Mouse (Mus musculus) gastrocnemius, adult 2 months (tissue): ENCODE results near the gene Gab1. TPM values are rescaled to one million over a fixed set of nuclear protein-coding genes. Genes with fewer than 3 reads are reported as not detected.
A peak's percentile ranks its signal among the peaks of the same experiment; 100 is the strongest.

ENCODE experiments used
- DNase-seq: peaks from one replicate; pipeline ENCODE4 v3.0.0; 2022
- H3K27ac ChIP-seq: fragments of 200-600 bp; 2 replicates; pipeline ENCODE4 v1.8.1; 2022; ENCODE audit warnings: mild to moderate bottlenecking
- H3K4me3 ChIP-seq: fragments of 200-600 bp; 2 replicates; pipeline ENCODE4 v1.8.1; 2022; ENCODE audit warnings: mild to moderate bottlenecking, moderate library complexity
- CTCF ChIP-seq: fragments of 200-600 bp; IDR thresholded peaks from 2 replicates; pipeline ENCODE4 v1.8.1; 2022; ENCODE audit warnings: antibody characterized with exemption, mild to moderate bottlenecking, moderate library complexity
- intact Hi-C: fragments of 180-260 bp; cut with DNase I; formaldehyde crosslinking; loops from one replicate; pipeline ENCODE4 v1.15.1; 2025
- total RNA-seq, 2 experiments: library from RNA; stranded (reverse); gene quantifications; 2 replicates each; pipeline ENCODE4 v1.2.3; 2021

The Gab1 gene
- total RNA-seq, 2 experiments from 2014 or later, result 11.7 to 14.3 TPM

DNA sequence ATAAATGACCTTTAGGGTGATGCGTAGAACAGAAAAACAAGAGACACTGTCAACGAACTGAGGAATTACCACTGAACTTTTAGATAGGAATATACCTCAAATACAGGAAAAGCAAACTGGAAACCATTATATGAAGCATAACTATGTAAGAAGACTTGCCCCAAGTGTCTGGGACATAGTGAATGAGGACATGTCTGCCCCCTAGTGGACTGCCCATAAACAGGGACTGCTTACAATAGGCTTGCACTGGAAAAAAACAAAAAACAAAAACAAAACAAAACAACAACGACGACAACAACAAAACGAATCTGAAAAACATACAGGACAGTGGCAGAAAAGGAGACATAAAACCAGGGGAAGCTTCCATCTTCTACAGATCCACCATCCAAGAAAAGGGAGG lies 66.9 kb downstream of the Gab1 start:
- Histone ChIP-seq H3K4me3 (peak overlapping the region; percentile 55), H3K27ac (peak overlapping the region; percentile 91)
- peak; percentile 62 for DNase-seq
- intact Hi-C loops, result loop anchor here (5.0 kb wide), 3 partner anchors 34 to 64 kb away; no protein-coding TSS in a partner anchor
- TF ChIP-seq CTCF, result peak; percentile 75

DNA sequence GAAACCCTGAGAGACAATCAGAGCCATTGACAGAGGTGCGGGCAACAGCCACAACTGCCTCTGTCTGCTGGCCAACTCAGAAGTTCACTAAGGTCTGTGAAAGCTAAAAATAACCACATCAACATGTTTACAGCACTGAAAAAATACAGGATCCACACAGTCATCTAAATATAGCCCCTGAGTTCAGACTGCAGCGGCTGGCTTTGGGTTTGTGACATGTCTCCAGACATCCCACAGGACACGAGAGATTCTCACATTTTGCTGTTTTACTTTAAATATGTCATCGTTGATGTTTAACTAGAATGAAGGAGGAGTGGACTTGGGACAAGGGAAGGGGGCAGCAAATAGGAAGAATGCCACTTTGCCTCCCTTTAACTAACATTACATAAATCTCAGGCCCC lies 68.7 kb downstream of the Gab1 start:
- DNase-seq, result peak; percentile 70
- Histone ChIP-seq H3K4me3 (peak overlapping the region; percentile 54), H3K27ac (peak overlapping the region; percentile 91)
- no peak for TF ChIP-seq CTCF
- intact Hi-C loops, result loop anchor here (5.0 kb wide), 3 partner anchors 36 to 66 kb away; no protein-coding TSS in a partner anchor

DNA sequence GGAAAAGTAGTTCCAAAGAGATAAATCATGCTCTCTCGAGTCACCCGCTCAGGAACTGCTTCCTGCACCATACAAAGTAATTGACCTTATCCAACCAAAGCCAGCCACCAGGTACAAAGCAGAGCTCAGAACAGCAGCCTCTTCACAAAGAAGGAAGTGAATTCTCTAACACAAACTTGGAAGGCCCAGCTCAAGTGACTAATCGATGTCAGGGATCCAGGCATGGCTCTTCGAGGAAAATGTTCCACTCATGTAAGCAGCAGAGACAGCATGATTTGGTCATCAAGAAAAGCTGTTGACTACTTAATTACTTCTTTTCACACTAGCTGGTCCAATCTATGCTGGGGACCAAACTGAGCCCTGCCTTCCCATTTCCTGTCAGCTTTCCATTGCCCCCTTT lies 69.4 kb downstream of the Gab1 start:
- Histone ChIP-seq H3K4me3 (no peak overlapping the region; the same call in 1 of the 2 replicates), H3K27ac (peak overlapping the region; percentile 91)
- no peak for DNase-seq
- no peak for TF ChIP-seq CTCF
- intact Hi-C loops, result loop anchor here (5.0 kb wide), 3 partner anchors 36 to 66 kb away; no protein-coding TSS in a partner anchor

DNA sequence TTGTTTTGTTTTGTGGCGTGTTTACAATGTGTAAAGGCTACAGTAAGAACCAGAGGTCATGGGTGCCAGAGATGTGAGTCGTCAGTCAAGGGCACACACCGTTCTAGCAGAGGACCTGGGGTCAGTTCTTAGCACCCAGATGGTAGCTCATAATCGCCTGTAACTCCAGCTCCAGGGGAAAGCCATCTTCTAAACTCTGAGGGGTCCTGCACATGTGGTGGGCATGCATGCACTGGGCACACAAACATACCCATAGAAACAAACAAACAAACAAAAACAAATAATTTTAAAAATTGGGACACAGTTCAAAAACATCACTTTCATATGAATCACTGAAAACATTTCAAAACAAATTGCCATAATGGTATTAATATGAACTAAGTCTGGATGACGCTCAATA lies 69.9 kb downstream of the Gab1 start:
- intact Hi-C loops, result loop anchor here (5.0 kb wide), 3 partner anchors 37 to 67 kb away; no protein-coding TSS in a partner anchor
- peak overlapping the region; percentile 91 for H3K27ac ChIP-seq
- no peak for DNase-seq
- TF ChIP-seq CTCF, result no peak
- H3K4me3 ChIP-seq, result no peak overlapping the region

DNA sequence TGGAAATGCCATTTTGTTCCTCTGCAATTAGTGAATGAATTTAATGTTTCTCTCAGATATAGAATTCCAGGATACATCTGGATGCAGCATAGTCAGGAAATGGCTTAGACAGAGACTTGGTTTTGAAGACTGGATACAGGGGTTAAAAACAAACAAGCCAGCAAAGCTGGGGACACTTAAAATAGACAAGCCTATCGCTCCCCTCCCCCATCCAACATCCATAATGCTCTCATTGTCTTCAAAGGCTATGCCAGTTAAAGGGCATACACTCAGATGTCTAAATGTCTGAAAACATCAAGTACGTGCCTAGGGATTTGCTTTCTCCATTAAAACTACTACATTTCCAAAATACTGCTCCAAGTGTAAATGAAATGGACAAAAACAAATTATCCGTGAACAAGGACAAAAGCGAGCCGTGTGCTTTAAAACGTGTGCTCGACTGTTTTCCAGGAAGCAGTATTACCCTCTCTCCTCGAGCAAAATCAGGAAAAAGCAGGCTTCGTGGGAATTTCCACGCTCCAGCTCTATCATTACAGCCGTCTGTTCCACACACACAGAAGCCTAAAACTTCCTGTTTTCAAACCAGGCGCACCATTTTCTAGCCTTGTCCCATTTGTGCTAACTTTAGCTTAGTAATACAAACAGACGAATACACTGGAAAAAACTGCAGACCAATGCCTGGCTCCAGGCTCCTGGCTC lies 72.4 kb downstream of the Gab1 start:
- peak overlapping the region; percentile 83 for H3K27ac ChIP-seq
- DNase-seq, result no peak
- peak overlapping the region; percentile 20 for H3K4me3 ChIP-seq
- intact Hi-C loops, result no loop called here
- no peak for TF ChIP-seq CTCF

DNA sequence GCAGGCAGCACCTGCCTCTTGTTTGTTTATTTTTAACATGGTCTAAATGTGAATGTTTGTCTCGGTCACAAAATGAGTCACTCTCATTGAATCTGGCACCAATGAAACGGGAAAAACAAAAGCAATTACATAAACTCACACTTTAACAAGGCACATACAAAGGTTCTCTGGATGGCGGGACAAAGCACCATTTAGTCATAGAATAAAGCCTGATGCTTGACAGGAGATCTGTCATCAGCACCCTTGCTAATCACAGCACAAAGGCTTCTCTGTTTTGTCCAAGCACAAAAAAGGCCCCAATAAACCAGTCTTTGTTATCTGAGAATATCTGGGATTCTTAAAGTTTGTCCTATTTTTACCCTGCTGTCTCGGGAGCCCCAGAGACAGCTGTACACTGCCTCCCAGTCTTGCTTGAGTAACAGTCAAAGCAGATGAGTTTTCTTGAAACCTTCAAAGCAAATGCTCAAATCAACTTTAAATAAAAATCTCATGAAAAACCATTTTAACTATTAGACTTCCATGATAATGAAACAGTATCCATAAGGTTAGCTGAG lies 76.2 kb downstream of the Gab1 start:
- no peak for DNase-seq
- intact Hi-C loops, result no loop called here
- Histone ChIP-seq H3K27ac (peak overlapping the region; percentile 83), H3K4me3 (peak overlapping the region; percentile 15; the same call in 1 of the 2 replicates)
- no peak for TF ChIP-seq CTCF

DNA sequence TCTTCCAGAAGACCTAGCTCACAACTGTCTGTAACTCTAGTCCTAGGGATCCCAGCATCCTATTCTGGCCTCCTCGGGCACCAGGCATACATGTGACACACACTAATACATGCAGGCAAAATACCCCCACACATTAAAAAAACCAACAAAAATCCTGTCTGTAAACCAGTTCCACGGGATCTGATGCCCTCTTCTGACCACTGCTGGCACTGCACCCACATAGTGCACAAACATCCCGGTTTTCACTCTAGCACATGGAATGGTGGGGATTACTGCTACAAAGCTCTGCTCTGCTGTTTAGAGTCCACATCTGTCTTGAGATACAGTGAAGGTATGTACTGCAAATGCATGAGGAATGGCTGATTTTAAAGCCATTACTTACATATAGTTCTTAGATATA lies 81.5 kb downstream of the Gab1 start:
- peak overlapping the region; percentile 82 for H3K27ac ChIP-seq
- intact Hi-C loops, result no loop called here
- peak; percentile 54 for TF ChIP-seq CTCF

DNA sequence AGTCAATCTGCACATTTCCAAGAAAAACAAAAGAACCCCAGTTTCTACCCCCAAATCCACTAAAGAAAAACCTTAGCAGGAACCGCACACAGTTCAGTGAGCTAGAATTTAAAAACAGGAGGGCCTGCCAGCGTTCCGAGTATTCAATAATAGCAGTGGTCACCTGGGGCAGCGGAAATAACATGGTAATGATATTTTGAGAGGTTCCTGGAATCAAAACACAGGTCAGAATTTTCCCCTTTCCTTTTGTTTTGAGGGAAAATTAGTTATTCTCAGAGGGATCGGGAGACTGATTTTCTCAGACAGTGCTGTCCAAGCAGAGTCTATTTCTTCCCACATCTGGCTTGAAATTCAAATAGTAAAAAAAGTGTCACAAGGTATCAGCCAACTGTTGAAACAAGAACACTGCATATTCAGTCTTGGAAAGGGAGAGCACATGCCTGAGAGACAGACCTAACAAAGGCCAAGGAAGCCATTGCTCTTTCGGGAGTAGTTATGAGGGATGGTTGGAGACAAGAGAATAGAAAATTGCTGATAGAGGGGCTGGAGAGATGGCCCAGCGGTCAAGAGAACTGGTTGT lies 82.0 kb downstream of the Gab1 start:
- H3K4me3 ChIP-seq, result peak overlapping the region; percentile 40
- DNase-seq, result no peak
- TF ChIP-seq CTCF, result no peak
- H3K27ac ChIP-seq, result peak overlapping the region; percentile 82
- intact Hi-C loops, result no loop called here

More for the DNA sequence above, 81.5 kb downstream of the Gab1 start:
- H3K4me3 ChIP-seq, result no peak overlapping the region; the same call in 1 of the 2 replicates
- DNase-seq, result no peak

DNA sequence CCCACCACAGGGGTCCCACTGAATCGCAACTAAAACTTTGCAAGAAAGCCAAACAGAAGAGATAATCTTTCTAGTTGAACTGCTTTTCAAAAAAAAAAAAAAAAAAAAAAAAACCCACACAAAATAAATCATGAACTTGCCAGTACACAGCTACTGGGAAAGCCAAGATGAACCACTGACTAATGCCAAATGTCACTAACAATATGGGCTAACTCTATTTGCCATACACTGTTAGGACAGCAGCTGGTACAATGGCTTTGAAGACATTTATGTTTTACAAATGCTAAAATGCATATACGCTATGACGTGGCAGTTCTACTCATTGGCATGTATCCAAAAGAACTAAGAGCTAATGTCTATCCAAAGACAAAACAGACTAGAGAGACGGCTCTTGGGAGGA lies 84.2 kb downstream of the Gab1 start:
- no peak for TF ChIP-seq CTCF
- Histone ChIP-seq H3K4me3 (no peak overlapping the region), H3K27ac (no peak overlapping the region; the same call in 1 of the 2 replicates)
- intact Hi-C loops, result no loop called here
- DNase-seq, result no peak

DNA sequence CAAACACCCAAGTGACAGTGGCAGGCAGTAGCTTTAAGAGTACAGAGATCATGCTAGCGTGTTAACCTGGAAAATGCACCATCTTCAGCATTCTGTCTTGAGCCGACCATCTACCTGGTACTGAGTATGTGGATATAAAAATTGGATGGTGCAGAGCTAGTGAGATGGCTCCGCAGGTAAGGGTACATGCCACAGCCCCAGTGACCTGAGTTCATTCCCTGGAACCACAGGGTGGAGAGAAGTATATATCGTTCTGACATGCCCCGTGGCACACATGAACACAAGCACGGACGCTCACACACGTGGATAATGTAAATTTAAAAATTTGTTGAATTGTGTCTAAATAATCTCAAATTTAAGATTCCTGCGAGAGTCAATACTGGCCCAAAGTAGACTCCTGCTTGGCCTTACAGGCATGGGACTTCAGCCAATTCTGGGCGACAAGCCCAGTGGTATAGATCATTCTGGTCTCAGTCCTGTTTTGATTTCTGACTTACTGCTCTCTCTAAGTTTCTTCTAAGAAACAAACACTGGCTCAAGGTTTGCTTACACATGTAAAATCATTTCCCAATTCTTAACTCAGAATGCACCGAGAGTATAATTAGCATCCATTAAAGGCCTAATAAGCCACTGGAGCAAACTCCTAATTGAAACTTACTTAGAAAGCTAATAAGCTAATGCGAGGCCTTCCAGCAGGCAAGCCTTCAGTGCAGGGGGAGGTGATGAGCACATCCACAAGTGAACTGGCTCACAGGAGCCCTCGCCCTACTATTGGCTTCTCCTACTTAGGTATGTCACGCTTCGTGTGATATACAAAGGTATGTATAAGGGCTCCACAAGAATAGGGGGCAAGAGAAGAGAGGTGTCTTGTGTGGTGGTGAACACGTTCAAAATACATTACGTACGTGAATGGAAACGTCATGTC lies 85.5 kb downstream of the Gab1 start:
- DNase-seq, result no peak
- no peak overlapping the region for H3K4me3 ChIP-seq
- no peak for TF ChIP-seq CTCF
- peak overlapping the region; percentile 56 for H3K27ac ChIP-seq
- intact Hi-C loops, result loop anchor here (5.0 kb wide), 1 partner anchor 82 kb away; no protein-coding TSS in a partner anchor

DNA sequence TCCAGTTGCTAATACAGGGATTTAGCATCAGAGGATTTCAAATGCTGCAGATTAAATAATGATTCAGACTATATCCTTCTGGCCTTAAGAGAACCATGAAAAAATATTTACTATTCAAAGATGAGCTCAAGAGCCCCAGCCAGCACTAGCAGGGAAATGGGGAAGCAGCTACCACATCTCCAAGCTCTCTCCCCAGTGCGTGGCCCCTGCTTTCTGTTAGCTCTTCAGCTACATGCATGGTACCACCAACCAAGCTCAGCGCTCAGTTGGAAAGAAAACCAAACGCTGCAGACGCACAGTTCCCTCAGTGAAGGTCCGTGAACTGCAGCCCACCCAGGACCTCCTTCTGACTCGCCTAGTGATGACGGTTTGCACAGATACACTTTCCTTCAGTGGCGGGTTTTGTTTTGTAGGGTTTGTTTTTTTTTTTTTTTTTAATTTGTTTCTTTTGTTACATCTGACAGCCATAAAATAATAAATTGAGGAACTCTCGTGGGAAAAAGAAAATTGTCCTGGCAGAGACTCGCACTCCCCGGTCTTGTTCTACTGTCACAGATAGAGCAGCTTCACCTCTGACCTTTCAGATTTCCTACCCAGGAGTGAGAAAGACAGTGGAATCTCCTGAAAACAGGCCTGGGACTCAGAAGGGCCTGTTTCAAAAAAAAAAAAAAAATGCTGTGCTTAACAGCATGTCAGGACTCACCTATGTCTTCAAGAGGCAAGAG lies 86.4 kb downstream of the Gab1 start:
- intact Hi-C loops, result loop anchor here (5.0 kb wide), 1 partner anchor 83 kb away; no protein-coding TSS in a partner anchor
- TF ChIP-seq CTCF, result no peak

DNA sequence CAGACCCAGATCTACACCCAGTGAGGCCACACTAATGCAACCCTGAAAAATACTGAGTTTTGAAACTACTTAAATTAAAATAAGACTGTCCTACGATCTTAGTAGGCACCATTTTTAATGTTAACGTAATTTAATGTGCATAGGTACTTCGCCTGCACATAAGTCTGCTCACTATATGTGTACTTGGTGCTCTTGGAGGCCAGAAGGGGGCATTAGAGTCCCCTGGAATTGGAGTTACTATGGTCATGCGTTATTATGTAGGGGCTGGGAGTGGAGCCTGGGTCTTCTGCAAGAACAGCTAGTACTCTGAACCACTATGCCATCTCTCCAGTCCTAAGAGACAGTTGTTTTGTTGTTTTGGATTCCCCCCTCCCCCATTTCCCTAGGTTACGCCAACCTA lies 88.1 kb downstream of the Gab1 start:
- peak; percentile 51 for TF ChIP-seq CTCF
- intact Hi-C loops, result loop anchor here (5.0 kb wide), 1 partner anchor 85 kb away; no protein-coding TSS in a partner anchor
- Histone ChIP-seq H3K4me3 (no peak overlapping the region), H3K27ac (no peak overlapping the region)
- DNase-seq, result no peak

More for the DNA sequence above, 86.4 kb downstream of the Gab1 start:
- Histone ChIP-seq H3K4me3 (no peak overlapping the region), H3K27ac (peak overlapping the region; percentile 56)
- no peak for DNase-seq
